Mouse (Mus musculus): ENCODE measurements at regions not wholly inside any gene's neighbourhood (a gene's known extent, or its start where the extent isn't known, plus 50 kb on each side); places are given as distances from the start of the nearest gene placed in this dataset.

DNA sequence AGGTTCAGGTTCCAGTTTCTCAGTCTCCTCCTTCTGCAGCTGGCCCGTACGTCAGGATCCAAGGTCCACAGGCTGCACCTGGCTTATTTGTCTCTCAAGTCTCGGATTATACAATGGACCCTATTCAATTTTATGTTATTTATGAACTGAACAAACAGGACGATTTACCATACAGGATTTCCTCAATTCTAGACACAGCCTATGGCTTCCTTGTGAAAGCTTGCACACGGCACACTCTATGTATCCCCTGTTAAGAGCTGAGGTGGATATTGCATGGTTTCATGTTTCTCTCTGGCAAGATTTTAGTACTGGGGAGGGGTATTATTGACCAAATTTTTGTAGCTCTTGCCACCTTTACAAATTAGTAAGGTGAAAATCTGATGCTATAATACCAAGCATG is 81.6 kb upstream of the Plcb4 start:
- no peak for ATAC-seq (ENCODE audit: low FRiP score, low TSS enrichment)
- WGBS = 81% methylated on average over 5 of the region's 5 CpGs

DNA sequence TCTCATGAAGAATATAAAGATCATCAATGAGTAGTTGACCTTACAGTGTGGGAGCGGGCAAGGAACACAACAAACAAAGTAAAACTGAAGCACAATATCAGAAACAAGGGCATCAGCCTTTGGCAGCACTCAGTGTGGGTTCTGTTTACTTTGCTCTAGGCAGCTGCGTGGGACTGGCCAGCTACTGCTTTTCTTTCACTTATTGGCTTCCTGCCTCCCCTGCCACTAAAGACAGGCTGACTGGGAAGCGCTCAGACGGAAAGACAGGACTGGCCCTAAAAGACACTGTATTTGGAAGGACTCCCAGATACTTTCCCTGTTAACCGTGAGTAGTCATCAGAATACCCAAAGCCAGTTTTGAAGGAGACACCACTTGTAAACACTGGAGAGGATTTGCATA is 80.7 kb upstream of the Plcb4 start:
- no peak overlapping the region for H3K27ac ChIP-seq (ENCODE audit: low read depth, low read length)
- H3K36me3 ChIP-seq (ENCODE audit: control insufficient read depth, insufficient read depth, low read length) = no peaks in the 10 kb centered on the region
- H3K9ac ChIP-seq (ENCODE audit: low read depth, low read length) = no peak overlapping the region
- H3K4me2 ChIP-seq (replicated peaks; ENCODE audit: low read depth, low read length) = no peak overlapping the region
- 17% methylated on average over 5 of the region's 5 CpGs for WGBS
- no peaks in the 10 kb centered on the region for H3K9me3 ChIP-seq (ENCODE audit: control insufficient read depth, low read length)
- ATAC-seq (ENCODE audit: low FRiP score, low TSS enrichment) = peak; percentile 88; the same call in 1 of the 2 replicates
- H3K27me3 ChIP-seq (ENCODE audit: control insufficient read depth, insufficient read depth, low read length) = no peaks in the 10 kb centered on the region
- no peaks in the 10 kb centered on the region for H3K4me1 ChIP-seq (ENCODE audit: control insufficient read depth, insufficient read depth, low read length)
- H3K4me3 ChIP-seq (ENCODE audit: low read length) = no peak overlapping the region

More for the DNA sequence above, 81.6 kb upstream of the Plcb4 start:
- H3K27ac ChIP-seq (ENCODE audit: low read depth, low read length) = no peak overlapping the region
- H3K4me1 ChIP-seq (ENCODE audit: control insufficient read depth, insufficient read depth, low read length) = no peaks in the 10 kb centered on the region
- H3K36me3 ChIP-seq (ENCODE audit: control insufficient read depth, insufficient read depth, low read length) = no peaks in the 10 kb centered on the region
- no peaks in the 10 kb centered on the region for H3K27me3 ChIP-seq (ENCODE audit: control insufficient read depth, insufficient read depth, low read length)
- H3K9ac ChIP-seq (ENCODE audit: low read depth, low read length) = no peak overlapping the region
- H3K4me3 ChIP-seq (ENCODE audit: low read length) = no peak overlapping the region
- no peak overlapping the region for H3K4me2 ChIP-seq (replicated peaks; ENCODE audit: low read depth, low read length)
- H3K9me3 ChIP-seq (ENCODE audit: control insufficient read depth, low read length) = no peaks in the 10 kb centered on the region

DNA sequence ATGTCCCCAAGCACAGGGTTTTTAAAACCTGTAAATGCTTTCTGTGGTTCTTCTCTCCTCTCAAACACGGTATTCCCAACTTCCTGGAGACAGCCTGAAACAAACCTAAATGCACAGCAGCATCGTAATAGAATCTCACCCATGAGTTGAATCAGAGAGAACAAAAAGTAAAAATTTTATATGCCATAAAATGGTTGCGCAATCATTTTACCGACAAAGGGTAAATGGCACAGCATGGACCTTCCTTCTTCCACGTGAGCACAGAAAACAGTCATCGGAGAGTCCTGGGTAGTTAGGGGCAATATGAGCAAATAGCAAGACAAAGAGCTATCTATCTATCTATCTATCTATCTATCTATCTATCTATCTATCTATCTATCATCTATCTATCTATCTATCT is 79.3 kb upstream of the Plcb4 start:
- no peaks in the 10 kb centered on the region for H3K36me3 ChIP-seq (ENCODE audit: control insufficient read depth, insufficient read depth, low read length)
- no peaks in the 10 kb centered on the region for H3K27me3 ChIP-seq (ENCODE audit: control insufficient read depth, insufficient read depth, low read length)
- H3K9ac ChIP-seq (ENCODE audit: low read depth, low read length) = no peak overlapping the region
- H3K27ac ChIP-seq (ENCODE audit: low read depth, low read length) = no peak overlapping the region
- H3K9me3 ChIP-seq (ENCODE audit: control insufficient read depth, low read length) = no peaks in the 10 kb centered on the region
- ATAC-seq (ENCODE audit: low FRiP score, low TSS enrichment) = no peak
- no peak overlapping the region for H3K4me2 ChIP-seq (replicated peaks; ENCODE audit: low read depth, low read length)
- 95% methylated on average over 6 of the region's 6 CpGs for WGBS
- H3K4me1 ChIP-seq (ENCODE audit: control insufficient read depth, insufficient read depth, low read length) = no peaks in the 10 kb centered on the region
- no peak overlapping the region for H3K4me3 ChIP-seq (ENCODE audit: low read length)

DNA sequence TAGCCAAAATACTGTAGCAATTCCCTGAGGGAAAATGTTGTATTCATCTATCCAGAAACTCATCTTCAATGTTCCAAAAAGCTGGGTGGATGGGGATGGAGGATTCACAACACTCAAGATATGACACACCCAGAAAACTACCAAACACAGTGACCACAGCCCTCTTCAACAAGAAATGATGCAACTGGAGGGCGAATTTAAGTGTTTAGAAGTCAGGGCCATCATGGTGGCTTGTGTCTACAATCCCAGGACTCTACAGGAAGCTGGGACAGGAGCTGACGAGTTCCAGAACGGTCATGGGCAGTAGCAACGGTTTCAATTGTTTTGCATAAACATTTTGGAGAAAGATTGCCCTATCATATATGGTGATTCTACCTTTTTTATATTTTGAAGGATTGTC is 78.8 kb upstream of the Plcb4 start:
- Histone ChIP-seq H3K9me3 (ENCODE audit: control insufficient read depth, low read length) (no peaks in the 10 kb centered on the region), H3K4me1 (ENCODE audit: control insufficient read depth, insufficient read depth, low read length) (no peaks in the 10 kb centered on the region)

DNA sequence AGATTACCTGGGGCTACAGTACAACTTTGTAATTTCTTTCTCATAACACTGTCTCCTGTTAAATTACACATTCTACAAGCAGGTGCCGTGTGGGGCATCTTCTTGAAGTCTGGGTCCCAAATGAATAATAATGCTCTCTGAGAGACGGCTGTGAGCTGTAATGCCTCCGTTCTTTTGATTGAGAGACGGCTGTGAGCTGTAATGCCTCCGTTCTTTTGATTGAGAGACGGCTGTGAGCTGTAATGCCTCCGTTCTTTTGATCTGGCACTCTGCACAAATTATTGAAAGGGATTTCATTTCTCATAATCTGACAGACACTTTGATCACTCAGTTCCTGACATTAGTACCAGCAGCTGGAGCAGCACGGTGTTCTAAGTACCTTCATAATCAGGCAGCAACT is 76.5 kb upstream of the Plcb4 start:
- Histone ChIP-seq H3K4me3 (ENCODE audit: low read length) (no peak overlapping the region), H3K4me2 (replicated peaks; ENCODE audit: low read depth, low read length) (no peak overlapping the region), H3K9ac (ENCODE audit: low read depth, low read length) (no peak overlapping the region), H3K27me3 (ENCODE audit: control insufficient read depth, insufficient read depth, low read length) (no peaks in the 10 kb centered on the region), H3K36me3 (ENCODE audit: control insufficient read depth, insufficient read depth, low read length) (no peaks in the 10 kb centered on the region), H3K9me3 (ENCODE audit: control insufficient read depth, low read length) (no peaks in the 10 kb centered on the region), H3K27ac (ENCODE audit: low read depth, low read length) (no peak overlapping the region), H3K4me1 (ENCODE audit: control insufficient read depth, insufficient read depth, low read length) (no peaks in the 10 kb centered on the region)
- no peak for ATAC-seq (ENCODE audit: low FRiP score, low TSS enrichment)
- 66% methylated on average over 8 of the region's 8 CpGs for WGBS

More for the DNA sequence above, 78.8 kb upstream of the Plcb4 start:
- Histone ChIP-seq H3K4me2 (replicated peaks; ENCODE audit: low read depth, low read length) (no peak overlapping the region), H3K27ac (ENCODE audit: low read depth, low read length) (no peak overlapping the region), H3K27me3 (ENCODE audit: control insufficient read depth, insufficient read depth, low read length) (no peaks in the 10 kb centered on the region), H3K4me3 (ENCODE audit: low read length) (no peak overlapping the region), H3K9ac (ENCODE audit: low read depth, low read length) (no peak overlapping the region), H3K36me3 (ENCODE audit: control insufficient read depth, insufficient read depth, low read length) (no peaks in the 10 kb centered on the region)
- WGBS = 78% methylated on average over 4 of the region's 4 CpGs
- ATAC-seq (ENCODE audit: low FRiP score, low TSS enrichment) = no peak

DNA sequence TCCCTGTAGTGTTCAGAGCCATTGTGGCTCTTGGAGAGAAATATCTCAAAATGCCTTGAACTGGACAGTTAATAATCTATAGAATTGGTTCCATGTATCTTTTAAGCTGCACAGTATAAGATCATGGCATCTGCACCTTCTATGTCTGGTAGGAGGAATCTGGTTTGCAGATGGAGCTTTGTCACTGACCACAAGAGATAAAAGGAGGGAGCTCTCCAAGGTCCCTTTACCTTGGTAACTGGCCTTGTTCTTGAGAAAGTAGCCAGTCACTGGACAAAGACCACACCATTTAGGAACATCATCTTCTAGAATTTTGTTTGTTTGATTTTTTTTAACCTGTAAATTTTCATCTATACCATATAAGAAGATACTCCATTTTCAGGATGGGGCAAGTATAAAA is 52.5 kb upstream of the Plcb4 start:
- no peaks in the 10 kb centered on the region for H3K36me3 ChIP-seq (ENCODE audit: control insufficient read depth, insufficient read depth, low read length)
- H3K4me3 ChIP-seq (ENCODE audit: low read length) = no peak overlapping the region
- no peak overlapping the region for H3K4me2 ChIP-seq (replicated peaks; ENCODE audit: low read depth, low read length)

More for the DNA sequence above, 52.5 kb upstream of the Plcb4 start:
- H3K27ac ChIP-seq (ENCODE audit: low read depth, low read length) = no peak overlapping the region
- H3K9me3 ChIP-seq (ENCODE audit: control insufficient read depth, low read length) = no peaks in the 10 kb centered on the region
- no peak overlapping the region for H3K9ac ChIP-seq (ENCODE audit: low read depth, low read length)
- no peaks in the 10 kb centered on the region for H3K4me1 ChIP-seq (ENCODE audit: control insufficient read depth, insufficient read depth, low read length)
- H3K27me3 ChIP-seq (ENCODE audit: control insufficient read depth, insufficient read depth, low read length) = no peaks in the 10 kb centered on the region
- no peak for ATAC-seq (ENCODE audit: low FRiP score, low TSS enrichment)

All from kidney, embryonic 14.5 days (tissue).